Mouse (Mus musculus): ENCODE results near the gene Rbl1. TPM values are rescaled to one million over a fixed set of nuclear protein-coding genes. Genes with fewer than 3 reads are reported as not detected.
"Not testable (repeated sequence)": the region's sequence is repeated elsewhere in the genome, so short reads cannot be mapped to it uniquely, and the experiment has no call there.

Rbl1 gene
- total and polyA plus RNA-seq, 2 experiments from 2014 or later: 5.2 to 8.4 TPM

DNA sequence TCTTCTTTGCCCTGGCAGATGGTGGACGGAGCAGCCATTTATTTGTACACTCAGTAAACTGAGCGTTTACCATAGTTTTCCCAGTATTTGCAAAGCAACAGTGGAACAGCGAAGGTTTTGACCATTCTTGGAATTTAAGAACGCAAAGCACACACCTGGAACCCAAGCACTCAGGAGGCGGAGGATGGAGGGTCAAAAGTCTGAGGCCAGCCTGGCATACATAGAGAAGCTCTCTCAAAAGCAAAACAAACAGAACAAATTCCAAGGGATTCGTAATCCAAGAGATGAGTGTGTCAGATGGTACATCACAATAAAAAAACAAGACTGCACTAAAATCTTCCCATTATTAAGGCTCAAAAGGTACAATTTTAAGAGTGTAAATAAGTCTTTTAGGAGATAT, 30.8 kb downstream of the Rbl1 start:
- Histone ChIP-seq H3K4me2 (ENCODE audit: low read depth, low read length) (no peak overlapping the region), H3K9ac (replicated peaks; ENCODE audit: low read length) (no peak overlapping the region), H3K4me3 (ENCODE audit: low read length) (no peak overlapping the region), H3K9me3 (ENCODE audit: low read length) (no peaks in the 10 kb centered on the region), H3K27ac (no peak overlapping the region), H3K27me3 (ENCODE audit: insufficient read depth, low read length) (no peaks in the 10 kb centered on the region), H3K4me1 (ENCODE audit: insufficient read depth, low read length) (no peaks in the 10 kb centered on the region), H3K36me3 (ENCODE audit: insufficient read depth, low read length) (0 out of 2 replicates have a peak, but pooled peaks cover 5% of the 10 kb centered on the region)
- 96% methylated on average over 6 of the region's 6 CpGs for WGBS
- no peak for TF ChIP-seq CTCF (IDR thresholded peaks at IDR 0.05; ENCODE audit: low read depth)
- no peak for DNase-seq (ENCODE audit: low spot score)
- no peak for ATAC-seq

DNA sequence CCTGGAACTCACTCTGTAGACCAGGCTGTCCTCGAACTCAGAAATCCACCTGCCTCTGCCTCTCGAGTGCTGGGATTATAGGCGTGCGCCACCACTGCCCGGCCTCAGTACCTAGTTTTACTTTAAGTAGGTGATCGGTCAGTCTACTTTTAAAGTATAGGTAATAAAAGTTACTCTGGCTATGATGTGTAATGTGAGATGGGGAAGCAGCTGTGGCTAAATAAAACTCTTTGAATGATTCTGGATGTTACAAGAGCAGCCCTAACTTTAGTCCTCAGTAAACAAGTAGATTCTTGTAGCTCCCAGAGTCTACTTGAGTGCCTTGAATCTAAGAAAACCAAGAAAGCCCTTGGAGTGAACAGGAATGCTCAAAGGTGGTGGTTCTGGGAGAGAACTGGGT, 31.4 kb downstream of the Rbl1 start:
- H3K9ac ChIP-seq (replicated peaks; ENCODE audit: low read length): no peak overlapping the region
- ATAC-seq: no peak
- no peak for TF ChIP-seq CTCF (IDR thresholded peaks at IDR 0.05; ENCODE audit: low read depth)

DNA sequence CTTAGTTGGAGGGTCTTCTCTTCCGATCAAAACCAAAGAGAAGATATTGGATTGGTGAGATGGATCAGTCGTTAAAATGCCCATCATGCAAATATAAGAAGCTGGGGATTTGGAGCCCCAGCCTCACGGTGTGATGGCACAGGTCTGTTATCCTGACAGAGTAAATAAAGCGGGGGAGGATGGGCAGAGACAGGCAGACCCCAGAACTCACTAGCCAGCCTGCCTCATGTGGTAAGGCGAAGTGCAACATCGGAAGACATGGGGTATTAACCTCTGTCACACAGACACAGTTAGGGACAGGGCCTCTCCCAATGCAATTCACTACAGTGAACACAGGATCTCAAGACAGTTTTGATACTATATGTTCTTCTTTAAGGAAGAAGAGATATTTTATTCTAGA, 33.7 kb downstream of the Rbl1 start:
- Histone ChIP-seq H3K27me3 (ENCODE audit: insufficient read depth, low read length) (no peaks in the 10 kb centered on the region), H3K4me3 (ENCODE audit: low read length) (no peak overlapping the region), H3K36me3 (ENCODE audit: insufficient read depth, low read length) (0 out of 2 replicates have a peak, but pooled peaks cover 5% of the 10 kb centered on the region), H3K9me3 (ENCODE audit: low read length) (no peaks in the 10 kb centered on the region), H3K4me2 (ENCODE audit: low read depth, low read length) (no peak overlapping the region), H3K9ac (replicated peaks; ENCODE audit: low read length) (no peak overlapping the region), H3K27ac (peak overlapping the region; percentile 51; the same call in 1 of the 2 replicates), H3K4me1 (ENCODE audit: insufficient read depth, low read length) (no peaks in the 10 kb centered on the region)
- peak; percentile 9 for DNase-seq (ENCODE audit: low spot score)
- no peak for TF ChIP-seq CTCF (IDR thresholded peaks at IDR 0.05; ENCODE audit: low read depth)
- 39% methylated on average over 6 of the region's 6 CpGs for WGBS
- 0 out of 2 replicates have a peak, but pooled peaks have one; percentile 40 for ATAC-seq

More for the DNA sequence above, 31.4 kb downstream of the Rbl1 start:
- no peaks in the 10 kb centered on the region for H3K9me3 ChIP-seq (ENCODE audit: low read length)
- 97% methylated on average over 6 of the region's 6 CpGs for WGBS
- no peak overlapping the region for H3K27ac ChIP-seq
- no peak overlapping the region for H3K4me2 ChIP-seq (ENCODE audit: low read depth, low read length)
- H3K36me3 ChIP-seq (ENCODE audit: insufficient read depth, low read length): 0 out of 2 replicates have a peak, but pooled peaks cover 5% of the 10 kb centered on the region
- no peaks in the 10 kb centered on the region for H3K4me1 ChIP-seq (ENCODE audit: insufficient read depth, low read length)
- no peak overlapping the region for H3K4me3 ChIP-seq (ENCODE audit: low read length)
- H3K27me3 ChIP-seq (ENCODE audit: insufficient read depth, low read length): no peaks in the 10 kb centered on the region
- DNase-seq (ENCODE audit: low spot score): no peak

DNA sequence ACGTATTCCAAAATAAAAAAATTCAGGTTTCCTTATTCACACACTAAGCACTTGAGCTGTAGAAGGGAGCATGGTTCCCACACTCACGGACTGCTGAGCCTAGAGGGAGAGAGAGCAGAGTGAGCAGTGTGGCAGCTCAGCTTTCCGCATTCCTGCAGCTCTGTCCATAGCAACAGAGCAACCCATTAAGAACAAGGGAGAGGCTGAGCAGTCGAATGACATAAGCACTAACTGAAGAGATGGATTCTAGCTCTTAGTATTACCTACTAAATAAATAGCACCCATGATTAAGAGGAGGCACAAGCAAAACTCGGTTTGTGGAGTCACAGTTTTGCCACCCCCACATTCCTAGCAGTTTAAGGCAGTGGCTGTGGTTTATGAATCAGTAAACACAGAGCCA, 34.2 kb downstream of the Rbl1 start:
- DNase-seq (ENCODE audit: low spot score) (peak; percentile 67), ATAC-seq (peak; percentile 91)
- Histone ChIP-seq H3K9me3 (ENCODE audit: low read length) (no peaks in the 10 kb centered on the region), H3K27me3 (ENCODE audit: insufficient read depth, low read length) (no peaks in the 10 kb centered on the region), H3K4me2 (ENCODE audit: low read depth, low read length) (no peak overlapping the region), H3K27ac (peak overlapping the region; percentile 51; the same call in 1 of the 2 replicates), H3K4me3 (ENCODE audit: low read length) (no peak overlapping the region), H3K9ac (replicated peaks; ENCODE audit: low read length) (no peak overlapping the region), H3K4me1 (ENCODE audit: insufficient read depth, low read length) (no peaks in the 10 kb centered on the region), H3K36me3 (ENCODE audit: insufficient read depth, low read length) (0 out of 2 replicates have a peak, but pooled peaks cover 5% of the 10 kb centered on the region)
- no peak for TF ChIP-seq CTCF (IDR thresholded peaks at IDR 0.05; ENCODE audit: low read depth)
- WGBS: 16% methylated on average over 5 of the region's 5 CpGs

DNA sequence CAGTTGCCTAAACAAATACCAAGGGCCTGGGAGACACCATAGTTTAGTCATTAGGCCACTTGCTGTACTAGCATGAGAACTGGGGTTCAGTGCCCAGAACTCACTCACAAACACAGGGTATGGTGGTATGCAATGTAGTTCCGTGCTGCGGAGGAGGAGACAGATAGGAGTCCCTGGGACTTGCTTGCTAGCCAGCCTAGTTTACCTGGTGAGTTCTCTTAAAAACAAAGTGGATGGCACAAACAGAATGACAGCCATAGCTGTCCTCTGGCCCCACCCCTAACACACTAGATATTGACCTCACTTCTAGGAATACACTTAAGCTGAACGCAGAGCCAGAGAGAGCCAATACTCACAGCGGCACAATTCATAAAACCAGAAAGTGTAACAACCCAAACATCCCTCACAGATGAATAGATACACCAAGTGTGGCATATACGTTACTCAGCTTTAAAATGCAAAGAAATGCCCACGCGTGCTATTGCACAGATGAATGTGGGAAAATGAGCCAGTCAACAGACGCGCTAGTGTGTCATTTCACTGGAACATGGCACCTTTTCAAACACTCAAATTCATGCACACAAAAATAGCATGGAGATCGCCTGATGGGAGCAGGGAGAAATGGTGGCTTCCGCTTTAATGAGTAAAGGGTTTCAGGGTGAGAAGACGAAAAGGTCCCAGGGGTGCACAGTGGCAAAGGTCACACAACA, 37.8 kb downstream of the Rbl1 start:
- WGBS: 93% methylated on average over 12 of the region's 12 CpGs

DNA sequence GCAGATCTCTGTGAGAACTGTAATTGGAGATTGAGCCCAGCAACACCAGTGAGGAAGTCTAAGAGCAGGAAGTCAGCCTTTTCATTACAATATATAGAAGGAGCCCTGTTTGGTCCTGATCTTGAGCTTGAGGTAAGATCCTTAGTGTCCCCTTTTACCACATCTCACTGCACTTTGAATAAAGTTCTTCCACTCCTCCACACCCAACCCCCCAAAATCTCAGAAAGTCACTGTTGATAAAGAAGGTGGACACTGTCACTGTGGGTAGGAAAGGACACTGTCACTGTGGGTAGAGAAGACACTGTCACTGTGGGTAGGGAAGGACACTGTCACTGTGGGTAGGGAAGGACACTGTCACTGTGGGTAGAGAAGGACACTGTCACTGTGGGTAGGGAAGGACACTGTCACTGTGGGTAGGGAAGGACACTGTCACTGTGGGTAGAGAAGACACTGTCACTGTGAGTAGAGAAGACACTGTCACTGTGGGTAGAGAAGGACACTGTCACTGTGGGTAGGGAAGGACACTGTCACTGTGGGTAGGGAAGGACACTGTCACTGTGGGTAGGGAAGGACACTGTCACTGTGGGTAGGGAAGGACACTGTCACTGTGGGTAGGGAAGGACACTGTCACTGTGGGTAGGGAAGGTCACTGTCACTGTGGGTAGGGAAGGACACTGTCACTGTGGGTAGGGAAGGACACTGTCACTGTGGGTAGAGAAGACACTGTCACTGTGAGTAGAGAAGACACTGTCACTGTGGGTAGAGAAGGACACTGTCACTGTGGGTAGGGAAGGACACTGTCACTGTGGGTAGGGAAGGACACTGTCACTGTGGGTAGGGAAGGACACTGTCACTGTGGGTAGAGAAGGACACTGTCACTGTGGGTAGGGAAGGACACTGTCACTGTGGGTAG, 38.8 kb downstream of the Rbl1 start:
- not testable (repeated sequence) for H3K9me3 ChIP-seq (ENCODE audit: low read length); H3K4me3 ChIP-seq (ENCODE audit: low read length); H3K27ac ChIP-seq; H3K4me2 ChIP-seq (ENCODE audit: low read depth, low read length); H3K9ac ChIP-seq (replicated peaks; ENCODE audit: low read length); H3K36me3 ChIP-seq (ENCODE audit: insufficient read depth, low read length); H3K27me3 ChIP-seq (ENCODE audit: insufficient read depth, low read length); DNase-seq (ENCODE audit: low spot score); H3K4me1 ChIP-seq (ENCODE audit: insufficient read depth, low read length); ATAC-seq

More for the DNA sequence above, 37.8 kb downstream of the Rbl1 start:
- no peak overlapping the region for H3K4me2 ChIP-seq (ENCODE audit: low read depth, low read length)
- H3K9me3 ChIP-seq (ENCODE audit: low read length): no peaks in the 10 kb centered on the region
- DNase-seq (ENCODE audit: low spot score) (no peak), ATAC-seq (no peak)
- H3K9ac ChIP-seq (replicated peaks; ENCODE audit: low read length): no peak overlapping the region
- no peak overlapping the region for H3K4me3 ChIP-seq (ENCODE audit: low read length)
- no peaks in the 10 kb centered on the region for H3K27me3 ChIP-seq (ENCODE audit: insufficient read depth, low read length)
- H3K27ac ChIP-seq: no peak overlapping the region
- H3K4me1 ChIP-seq (ENCODE audit: insufficient read depth, low read length): no peaks in the 10 kb centered on the region
- H3K36me3 ChIP-seq (ENCODE audit: insufficient read depth, low read length): no peaks in the 10 kb centered on the region
- no peak for TF ChIP-seq CTCF (IDR thresholded peaks at IDR 0.05; ENCODE audit: low read depth)
